8 mouse cellular contexts compared by ENCODE assay signal in the genomic region with DNA sequence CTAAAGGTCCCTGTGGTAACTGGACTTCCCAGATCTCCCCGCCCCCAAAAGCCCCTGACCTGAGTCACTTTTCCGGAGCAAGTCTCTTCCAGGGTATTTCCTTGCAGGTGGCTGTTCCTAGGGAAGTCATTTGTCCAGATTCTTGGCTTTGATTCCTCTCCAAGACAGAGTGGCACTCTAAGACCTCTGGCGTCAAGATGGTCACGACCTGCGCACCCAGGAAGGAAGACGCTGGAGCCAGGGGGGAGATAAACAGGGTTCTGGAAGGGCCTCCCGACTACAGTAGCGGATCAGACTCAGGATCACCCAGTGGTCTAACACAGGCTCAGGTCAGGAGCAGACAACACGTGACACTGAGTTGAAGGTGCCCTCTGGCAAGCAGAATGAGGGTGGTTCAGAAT. TPM values are rescaled to one million over a fixed set of nuclear protein-coding genes. Genes with fewer than 3 reads are reported as not detected.
DNase-seq lines count a peak whose midpoint lies in the region; ATAC-seq lines count a peak whose summit lies in the region.

TSS of gene Arsa (minus strand) at position 335 of the 401 bp plus-strand sequence.

- no peaks in the 10 kb centered on the region for H3K36me3 ChIP-seq in neural tube, embryonic 11.5 days (ENCODE audit: control insufficient read depth, insufficient read depth, low read length)
- no peaks in the 10 kb centered on the region for H3K36me3 ChIP-seq in forebrain, embryonic 12.5 days (replicated peaks)
- H3K36me3 ChIP-seq in hindbrain, embryonic 14.5 days (replicated peaks; ENCODE audit: control insufficient read depth, insufficient read depth): no peaks in the 10 kb centered on the region
- H3K36me3 ChIP-seq in midbrain, embryonic 12.5 days: no peaks in the 10 kb centered on the region; the same call in 1 of the 2 replicates

- ATAC-seq in neural tube, embryonic 11.5 days (ENCODE audit: insufficient read depth, low FRiP score, low TSS enrichment): no peak
- ATAC-seq in forebrain, embryonic 12.5 days (ENCODE audit: low FRiP score): no peak
- ATAC-seq in hindbrain, embryonic 14.5 days (ENCODE audit: low FRiP score): no peak
- no peak for ATAC-seq in midbrain, embryonic 12.5 days (ENCODE audit: low FRiP score, low read depth)

- H3K27me3 ChIP-seq in neural tube, embryonic 11.5 days (ENCODE audit: control insufficient read depth, insufficient read depth, low read length): no peaks in the 10 kb centered on the region
- H3K27me3 ChIP-seq in forebrain, embryonic 12.5 days: peaks cover 16% of the 10 kb centered on the region; the same call in 1 of the 2 replicates
- no peaks in the 10 kb centered on the region for H3K27me3 ChIP-seq in hindbrain, embryonic 14.5 days (ENCODE audit: control insufficient read depth, insufficient read depth, low read length)
- H3K27me3 ChIP-seq in midbrain, embryonic 12.5 days: peaks cover 17% of the 10 kb centered on the region

- H3K9me3 ChIP-seq in neural tube, embryonic 11.5 days (ENCODE audit: control insufficient read depth, low read length): no peaks in the 10 kb centered on the region
- H3K9me3 ChIP-seq in forebrain, embryonic 12.5 days: no peaks in the 10 kb centered on the region
- H3K9me3 ChIP-seq in hindbrain, embryonic 14.5 days (ENCODE audit: control insufficient read depth, low read length): no peaks in the 10 kb centered on the region
- no peaks in the 10 kb centered on the region for H3K9me3 ChIP-seq in midbrain, embryonic 12.5 days

- peaks cover 10% of the 10 kb centered on the region for H3K4me1 ChIP-seq in neural tube, embryonic 11.5 days (ENCODE audit: control insufficient read depth, insufficient read depth, low read length)
- H3K4me1 ChIP-seq in forebrain, embryonic 12.5 days: peaks cover 13% of the 10 kb centered on the region
- H3K4me1 ChIP-seq in hindbrain, embryonic 14.5 days (replicated peaks; ENCODE audit: control insufficient read depth, insufficient read depth, low read length): peaks cover 21% of the 10 kb centered on the region
- peaks cover 15% of the 10 kb centered on the region for H3K4me1 ChIP-seq in midbrain, embryonic 12.5 days

- H3K9ac ChIP-seq in neural tube, embryonic 11.5 days (ENCODE audit: low read length): peak within 1 kb of the TSS; percentile 62
- peak within 1 kb of the TSS; percentile 69 for H3K9ac ChIP-seq in forebrain, embryonic 12.5 days
- H3K9ac ChIP-seq in hindbrain, embryonic 14.5 days: peak within 1 kb of the TSS; percentile 61
- peak within 1 kb of the TSS; percentile 68 for H3K9ac ChIP-seq in midbrain, embryonic 12.5 days (replicated peaks)

- 34% methylated on average over 9 of the region's 9 CpGs for WGBS in neural tube, embryonic 11.5 days
- WGBS in forebrain, embryonic 12.5 days: 29% methylated on average over 9 of the region's 9 CpGs
- 34% methylated on average over 9 of the region's 9 CpGs for WGBS in hindbrain, embryonic 14.5 days
- WGBS in midbrain, embryonic 12.5 days: 34% methylated on average over 9 of the region's 9 CpGs

- no peak for DNase-seq in neural tube, embryonic 11.5 days (ENCODE audit: low spot score)
- no peak for DNase-seq in neural tube, embryonic 10.5 days (ENCODE audit: extremely low spot score, low spot score)
- DNase-seq in hindbrain, embryonic 14.5 days (ENCODE audit: low spot score): no peak
- DNase-seq in left cerebral cortex, postnatal 25 days (ENCODE audit: low spot score in 2 of 2): no peak
- DNase-seq in retina, embryonic 14.5 days (ENCODE audit: low spot score): no peak
- DNase-seq in B cell, adult 2 months: no peak

- H3K27ac ChIP-seq in neural tube, embryonic 11.5 days (ENCODE audit: low read depth, low read length): no peak within 1 kb of the TSS
- H3K27ac ChIP-seq in forebrain, embryonic 12.5 days: peak within 1 kb of the TSS; percentile 66; the same call in 1 of the 2 replicates
- H3K27ac ChIP-seq in hindbrain, embryonic 14.5 days: peak within 1 kb of the TSS; percentile 83
- H3K27ac ChIP-seq in midbrain, embryonic 12.5 days (replicated peaks): peak within 1 kb of the TSS; percentile 67

- H3K4me2 ChIP-seq in neural tube, embryonic 11.5 days (ENCODE audit: low read depth): peak within 1 kb of the TSS; percentile 78
- H3K4me2 ChIP-seq in forebrain, embryonic 12.5 days: peak within 1 kb of the TSS; percentile 82
- H3K4me2 ChIP-seq in hindbrain, embryonic 14.5 days (replicated peaks): peak within 1 kb of the TSS; percentile 81
- peak within 1 kb of the TSS; percentile 86 for H3K4me2 ChIP-seq in midbrain, embryonic 12.5 days (replicated peaks)

- H3K4me3 ChIP-seq in neural tube, embryonic 11.5 days (ENCODE audit: low read depth, low read length): peak within 1 kb of the TSS; percentile 55
- peak within 1 kb of the TSS; percentile 58 for H3K4me3 ChIP-seq in forebrain, embryonic 12.5 days (replicated peaks)
- H3K4me3 ChIP-seq in hindbrain, embryonic 14.5 days (replicated peaks; ENCODE audit: low read length): peak within 1 kb of the TSS; percentile 62
- H3K4me3 ChIP-seq in midbrain, embryonic 12.5 days: peak within 1 kb of the TSS; percentile 51

- intact Hi-C loops in left cerebral cortex, postnatal 25 days (cut with DNase I): loop anchor here (2.0 kb wide), 1 partner anchor 48 kb away; the partner anchor contains the start of genes C730034F03Rik, Chkb and Gm44502

RNA-seq across cellular contexts. Expression of gene Arsa, which starts in this region (rescaled TPM):
- polyA plus RNA-seq in neural tube, embryonic 11.5 days (2014; fragmentation: Nextera tagmentation; extraction: Ambion mirVana): 10.3 and 10.8 TPM in 2 replicates
- 12.5 and 13.6 TPM in 2 replicates for polyA plus RNA-seq in forebrain, embryonic 12.5 days (2016; fragmentation: Nextera tagmentation; extraction: Ambion mirVana)
- 20.7 and 22.3 TPM in 2 replicates for polyA plus RNA-seq in hindbrain, embryonic 14.5 days (2014; fragmentation: Nextera tagmentation; extraction: Ambion mirVana)
- total RNA-seq in left cerebral cortex, postnatal 25 days (2021): 10 to 100 TPM; 30.4 to 32.5 TPM
- 13.7 and 14.1 TPM in 2 replicates for polyA plus RNA-seq in midbrain, embryonic 12.5 days (2016; fragmentation: Nextera tagmentation; extraction: Ambion mirVana)
